Mouse (Mus musculus) liver, adult (tissue): ENCODE results near the gene Rhbg.

Source experiments
- GATA4 ChIP-seq: IDR thresholded peaks from 2 replicates; pipeline ENCODE4 v1.6.1; 2014; ENCODE audit warnings: mild to moderate bottlenecking, low read length; ENCODE audit not compliant: insufficient replicate concordance

The Rhbg gene

DNA sequence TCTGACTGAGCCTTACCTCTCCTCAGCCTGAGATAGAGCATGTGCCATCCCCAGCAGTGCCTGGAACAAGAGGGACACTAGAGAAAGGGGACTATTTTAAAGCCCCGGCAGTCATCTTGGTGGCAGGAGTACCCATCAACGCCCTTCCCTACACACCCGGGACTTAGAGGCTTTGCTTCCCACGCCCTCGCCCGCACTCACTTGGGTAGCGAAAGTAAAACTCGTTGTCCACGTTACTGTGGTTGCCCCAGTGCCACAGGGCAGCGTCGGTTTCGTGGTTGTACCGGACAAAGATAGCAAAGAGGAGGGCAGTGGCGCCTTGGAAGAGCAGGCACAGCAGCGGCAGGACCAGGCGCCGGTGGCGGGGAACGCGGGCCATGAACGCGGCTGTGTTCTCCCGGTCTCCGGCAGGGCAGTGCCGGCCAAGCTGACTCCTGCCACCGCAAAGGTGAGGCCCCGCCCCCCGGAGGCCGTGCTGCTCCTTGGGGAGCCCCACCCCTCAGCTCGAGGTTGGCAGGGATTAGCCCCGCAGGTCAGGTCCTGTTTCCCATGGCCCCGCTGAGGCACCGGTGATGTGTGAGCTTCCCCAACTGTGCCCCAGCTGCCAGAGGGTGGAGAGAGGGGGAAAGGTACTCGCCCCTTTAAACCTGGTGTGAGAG is at the start of gene Rhbg:
Gene Rhbg (minus strand): TSS at position 442 of the 659 bp plus-strand sequence.
- TF ChIP-seq GATA4: no peak

- no peak for TF ChIP-seq GATA4
These were observed 44.7 kb upstream of the Rhbg start for GRCm38 (mm10) chr3:88299172-88299571.

GRCm38 (mm10) chr3:88297321-88297851 is 42.9 kb upstream of the Rhbg start:
- TF ChIP-seq GATA4: no peak

GRCm38 (mm10) chr3:88296561-88297318 is 42.2 kb upstream of the Rhbg start, which contains the start of the genes Tsacc and Cct3:
Gene Tsacc (minus strand): TSS chr3:88296999.
Gene Cct3 (plus strand): TSS chr3:88297116.
- TF ChIP-seq GATA4: no peak; the same call in 1 of the 2 replicates

- TF ChIP-seq GATA4: no peak
These were observed 41.6 kb upstream of the Rhbg start for GRCm38 (mm10) chr3:88296110-88296560.

DNA sequence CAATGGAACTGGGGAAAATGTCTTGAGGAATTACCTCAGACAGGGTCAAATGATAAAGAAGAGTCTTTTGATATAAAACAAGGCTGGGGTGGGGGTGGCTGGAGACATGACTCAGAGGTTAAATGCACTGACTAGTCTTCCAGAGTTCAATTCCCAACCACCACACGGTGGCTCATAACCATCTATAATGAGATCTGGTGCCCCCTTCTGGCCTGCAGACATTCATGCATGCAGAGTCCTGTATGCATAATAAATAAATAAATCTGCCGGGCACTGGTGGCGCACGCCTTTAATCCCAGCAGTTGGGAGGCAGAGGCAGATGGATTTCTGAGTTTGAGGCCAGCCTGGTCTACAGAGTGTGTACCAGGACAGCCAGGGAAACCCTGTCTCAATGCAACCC is 37.5 kb upstream of the Rhbg start:
- TF ChIP-seq GATA4: no peak

DNA sequence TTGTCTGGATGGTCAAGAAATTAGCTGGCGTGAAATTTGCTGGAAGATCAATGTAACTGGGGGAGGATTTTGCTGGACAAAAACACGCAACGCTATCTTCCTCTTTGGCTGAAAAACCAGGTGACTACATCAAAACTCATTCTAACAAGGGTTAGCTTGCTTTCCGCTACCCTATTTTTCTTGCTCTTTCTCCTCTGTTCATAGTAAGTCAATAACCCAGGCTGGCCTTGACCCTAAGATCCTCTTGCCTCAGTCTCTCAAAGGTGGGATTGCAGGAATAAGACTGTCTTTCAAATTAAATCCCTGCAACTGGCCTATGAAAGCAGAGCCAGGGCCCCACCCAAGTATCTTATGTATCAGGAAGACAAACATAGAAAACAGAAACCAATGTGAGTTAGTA is 32.6 kb upstream of the Rhbg start, which contains the start of gene Gm38392:
Gene Gm38392 (minus strand): TSS at position 101 of the 400 bp plus-strand sequence.
- TF ChIP-seq GATA4: no peak

DNA sequence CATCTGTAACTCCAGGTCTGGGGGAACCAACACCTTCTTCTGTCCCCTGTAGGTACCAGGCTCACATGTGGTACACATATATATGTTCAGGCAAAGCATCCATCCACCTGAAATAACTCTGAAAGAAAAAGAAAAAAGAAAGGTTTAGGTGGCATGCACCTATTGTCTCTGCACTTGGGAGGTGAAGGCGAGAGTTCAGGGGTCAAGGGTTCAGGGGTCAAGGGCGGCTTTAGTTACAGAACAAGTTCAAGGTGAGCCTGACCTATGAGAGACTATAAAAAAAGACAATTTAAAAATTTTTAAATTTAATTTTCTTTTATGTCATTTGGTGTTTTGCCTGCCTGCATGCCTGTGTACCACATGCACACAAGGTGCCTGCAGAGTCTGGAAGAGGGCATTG is 25.5 kb upstream of the Rhbg start:
- TF ChIP-seq GATA4: no peak

DNA sequence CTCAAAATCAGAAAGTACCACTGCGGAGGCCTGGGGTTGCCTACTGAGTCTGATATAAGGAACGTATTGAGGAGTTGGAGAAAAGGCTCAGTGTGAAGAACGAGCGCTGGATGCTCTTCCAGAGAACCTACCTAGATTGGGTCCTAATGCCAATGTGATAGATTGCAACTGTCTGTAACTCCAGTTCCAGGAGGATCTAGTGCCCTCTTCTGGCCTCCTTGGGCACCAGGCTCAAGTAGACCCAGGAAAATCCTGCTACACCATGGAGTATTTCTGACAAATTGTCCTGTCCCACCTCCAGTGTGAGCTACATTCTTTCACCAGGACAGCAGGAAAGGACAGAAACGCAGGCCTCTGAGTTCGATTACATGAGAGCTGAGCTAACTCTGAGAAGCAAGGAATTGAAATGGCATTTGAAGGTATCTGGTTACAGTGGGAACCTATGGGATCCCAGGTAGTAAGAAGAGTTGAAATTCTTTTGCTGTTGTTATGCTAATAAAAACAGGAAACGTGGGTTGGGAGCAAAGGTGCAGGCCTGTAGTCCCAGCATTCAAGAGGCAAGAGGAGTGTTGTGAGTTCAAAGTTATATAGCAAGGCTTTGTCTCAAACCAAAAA is 22.1 kb upstream of the Rhbg start:
- no peak for TF ChIP-seq GATA4

DNA sequence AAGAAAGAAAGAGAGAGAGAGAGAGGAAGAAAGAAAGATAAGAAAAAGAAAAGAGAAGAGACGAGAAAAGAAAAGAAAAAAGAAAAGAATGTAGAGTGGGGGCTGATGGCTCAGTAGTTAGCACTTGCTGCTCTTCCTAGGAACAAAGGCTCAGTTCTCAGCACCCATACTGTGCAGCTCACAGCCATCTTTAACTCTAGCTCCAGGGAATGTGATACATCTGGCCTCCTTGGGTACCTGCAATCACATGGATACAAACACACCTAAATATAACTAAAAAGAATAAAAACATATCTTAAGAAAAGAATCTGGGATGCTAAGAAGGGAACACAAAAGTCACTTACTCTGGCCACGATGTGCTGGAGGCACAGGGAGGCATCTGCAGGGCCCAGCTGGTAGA is 21.6 kb upstream of the Rhbg start:
- TF ChIP-seq GATA4: no peak

GRCm38 (mm10) chr3:88274002-88274401 is 19.5 kb upstream of the Rhbg start:
- TF ChIP-seq GATA4: no peak

- TF ChIP-seq GATA4: no peak
These were observed 17.4 kb upstream of the Rhbg start for GRCm38 (mm10) chr3:88271859-88272258.

DNA sequence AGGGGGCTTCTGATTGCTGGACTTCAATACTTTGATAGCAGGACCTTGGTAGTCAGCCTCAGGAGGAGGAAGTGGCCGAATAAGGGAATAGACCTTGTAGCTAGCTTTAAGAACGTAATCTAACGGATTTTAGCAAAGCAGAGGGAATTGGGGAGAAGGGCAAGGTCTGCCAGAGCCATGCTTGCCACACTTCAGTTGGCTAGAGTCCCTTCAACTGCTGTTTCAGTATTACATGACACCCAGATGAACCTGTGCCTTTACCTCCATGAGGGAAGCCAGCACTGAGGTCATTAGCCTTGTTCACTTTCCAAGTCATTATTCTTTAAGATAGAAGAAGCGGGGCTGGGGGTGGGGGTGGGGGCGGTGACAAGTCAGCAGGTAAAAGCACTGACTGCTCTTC is 14.5 kb upstream of the Rhbg start:
- no peak for TF ChIP-seq GATA4

- TF ChIP-seq GATA4: no peak
These were observed 7.8 kb upstream of the Rhbg start for GRCm38 (mm10) chr3:88262346-88262745.

GRCm38 (mm10) chr3:88256382-88256781 is 1.9 kb upstream of the Rhbg start:
- TF ChIP-seq GATA4: no peak

GRCm38 (mm10) chr3:88255950-88256349 is 1.4 kb upstream of the Rhbg start:
- TF ChIP-seq GATA4: no peak

- TF ChIP-seq GATA4: no peak
These were observed 1.8 kb downstream of the Rhbg start for GRCm38 (mm10) chr3:88252739-88253138.
